Mouse (Mus musculus): ENCODE results near the gene Wipi2.

Gene Wipi2

GRCm38 (mm10) chr5:142627398-142627797 is at the start of gene Wipi2:
Wipi2 (plus strand) TSS chr5:142627698.
- DNase-seq (ENCODE audit: extremely low read depth, low read depth, low spot score), result no peak

- DNase-seq (ENCODE audit: extremely low read depth, low read depth, low spot score), result no peak
Measured at GRCm38 (mm10) chr5:142578192-142578591, 49.3 kb upstream of the Wipi2 start.

- DNase-seq (ENCODE audit: extremely low read depth, low read depth, low spot score), result no peak
Measured at GRCm38 (mm10) chr5:142581517-142581916, 46.0 kb upstream of the Wipi2 start.

GRCm38 (mm10) chr5:142583616-142584126 is 43.8 kb upstream of the Wipi2 start:
- no peak for DNase-seq (ENCODE audit: extremely low read depth, low read depth, low spot score)

GRCm38 (mm10) chr5:142590953-142591616 is 36.4 kb upstream of the Wipi2 start:
- DNase-seq (ENCODE audit: extremely low read depth, low read depth, low spot score), result no peak

GRCm38 (mm10) chr5:142595698-142596097 is 31.8 kb upstream of the Wipi2 start:
- no peak for DNase-seq (ENCODE audit: extremely low read depth, low read depth, low spot score)

GRCm38 (mm10) chr5:142596723-142597122 is 30.8 kb upstream of the Wipi2 start:
- no peak for DNase-seq (ENCODE audit: extremely low read depth, low read depth, low spot score)

GRCm38 (mm10) chr5:142597648-142598390 is 29.7 kb upstream of the Wipi2 start:
- no peak for DNase-seq (ENCODE audit: extremely low read depth, low read depth, low spot score)

- DNase-seq (ENCODE audit: extremely low read depth, low read depth, low spot score), result no peak
Measured at GRCm38 (mm10) chr5:142604379-142604778, 23.1 kb upstream of the Wipi2 start.

- no peak for DNase-seq (ENCODE audit: extremely low read depth, low read depth, low spot score)
Measured at GRCm38 (mm10) chr5:142605288-142605687, 22.2 kb upstream of the Wipi2 start.

GRCm38 (mm10) chr5:142608259-142608988 is 19.1 kb upstream of the Wipi2 start, which contains the start of gene Mmd2:
Mmd2 (minus strand) TSS chr5:142608800.
- no peak for DNase-seq (ENCODE audit: extremely low read depth, low read depth, low spot score)

GRCm38 (mm10) chr5:142608989-142609325 is 18.5 kb upstream of the Wipi2 start:
- DNase-seq (ENCODE audit: extremely low read depth, low read depth, low spot score), result no peak

GRCm38 (mm10) chr5:142610362-142610761 is 17.1 kb upstream of the Wipi2 start:
- DNase-seq (ENCODE audit: extremely low read depth, low read depth, low spot score), result no peak

GRCm38 (mm10) chr5:142614513-142614912 is 13.0 kb upstream of the Wipi2 start:
- no peak for DNase-seq (ENCODE audit: extremely low read depth, low read depth, low spot score)

- no peak for DNase-seq (ENCODE audit: extremely low read depth, low read depth, low spot score)
Measured at GRCm38 (mm10) chr5:142615638-142616037, 11.9 kb upstream of the Wipi2 start.

GRCm38 (mm10) chr5:142616326-142616725 is 11.2 kb upstream of the Wipi2 start:
- DNase-seq (ENCODE audit: extremely low read depth, low read depth, low spot score), result no peak

GRCm38 (mm10) chr5:142619866-142620265 is 7.6 kb upstream of the Wipi2 start:
- no peak for DNase-seq (ENCODE audit: extremely low read depth, low read depth, low spot score)

GRCm38 (mm10) chr5:142621421-142621820 is 6.1 kb upstream of the Wipi2 start:
- no peak for DNase-seq (ENCODE audit: extremely low read depth, low read depth, low spot score)

- DNase-seq (ENCODE audit: extremely low read depth, low read depth, low spot score), result no peak
Measured at GRCm38 (mm10) chr5:142622134-142622533, 5.4 kb upstream of the Wipi2 start.

GRCm38 (mm10) chr5:142623080-142623479 is 4.4 kb upstream of the Wipi2 start:
- no peak for DNase-seq (ENCODE audit: extremely low read depth, low read depth, low spot score)

All from fat pad, adult 2 months (tissue).